Mouse (Mus musculus) liver, embryonic 12.5 days (tissue): ENCODE data around the gene 4930550C14Rik. TPM values are rescaled to one million over a fixed set of nuclear protein-coding genes. Genes with fewer than 3 reads are reported as not detected.

Experiments used
- microRNA-seq: library from miRNA; unstranded; fragments of <30 nt; microRNA quantifications from one replicate; pipeline ENCODE4, GENCODE M21; 2017
- polyA plus RNA-seq: library from polyadenylated mRNA; unstranded; fragments of >200 nt; fragmentation: Nextera tagmentation; extraction: Ambion mirVana; gene quantifications from 2 replicates; pipeline ENCODE4 v1.2.1, GENCODE M21; 2016

Gene 4930550C14Rik
- polyA plus RNA-seq, 1 experiment from 2014 or later: 0.89 TPM

Small RNAs within 50 kb of the gene (microRNA-seq; reads per million reads assigned to microRNA genes)
- not detected for gene Mir130c

Other genes with a start within 250 kb of the 4930550C14Rik start
- 24.3 and 24.6 TPM in 2 replicates for gene Ddx10, start 154.3 kb upstream of the 4930550C14Rik start, polyA plus RNA-seq
- gene Exph5, start 100.7 kb upstream of the 4930550C14Rik start, polyA plus RNA-seq: 0.23 and 0.46 TPM in 2 replicates
- gene Kdelc2, start 18.3 kb upstream of the 4930550C14Rik start, polyA plus RNA-seq: 7.3 and 8.3 TPM in 2 replicates
- 5.8 and 7.4 TPM in 2 replicates for gene Atm, start 134.4 kb downstream of the 4930550C14Rik start, polyA plus RNA-seq
- 12.4 and 13.8 TPM in 2 replicates for gene Npat, start 134.7 kb downstream of the 4930550C14Rik start, polyA plus RNA-seq
- 47.9 and 49.4 TPM in 2 replicates for gene Acat1, start 208.1 kb downstream of the 4930550C14Rik start, polyA plus RNA-seq